Mouse (Mus musculus): ENCODE measurements around the gene Crybg3. TPM values are rescaled to one million over a fixed set of nuclear protein-coding genes. Genes with fewer than 3 reads are reported as not detected.
"Not testable (repeated sequence)": the region's sequence is repeated elsewhere in the genome, so short reads cannot be mapped to it uniquely, and the experiment has no call there.

Crybg3 gene
- total RNA-seq, 2 experiments from 2014 or later, result 28.8 to 36.0 TPM

- DNase-seq (ENCODE audit: low spot score), result not testable (repeated sequence)
Measured at GRCm38 (mm10) chr16:59459259-59459861, 141.4 kb downstream of the Crybg3 start.

GRCm38 (mm10) chr16:59451813-59452212 lies 149.0 kb downstream of the Crybg3 start:
- no peak for DNase-seq (ENCODE audit: low spot score)

DNA sequence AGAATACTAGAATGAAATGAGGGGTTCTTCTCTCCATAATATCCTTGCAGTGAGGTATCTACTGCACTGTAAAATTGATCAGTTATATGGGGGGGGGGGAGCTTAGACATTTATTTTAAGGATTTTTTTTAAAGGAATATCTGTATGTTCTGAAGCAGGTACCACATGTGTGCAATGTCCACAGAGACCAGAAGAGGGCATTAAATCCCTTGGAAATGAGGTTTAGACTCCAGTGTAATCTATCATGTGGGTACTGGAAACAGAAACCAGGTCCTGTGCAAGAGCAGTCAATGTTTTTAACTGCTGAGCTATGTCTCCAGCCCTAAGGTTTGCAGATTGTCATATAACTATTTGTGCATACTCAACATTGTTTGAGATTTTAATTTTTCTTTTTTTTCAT lies 151.7 kb downstream of the Crybg3 start:
- DNase-seq (ENCODE audit: low spot score), result no peak

- no peak for DNase-seq (ENCODE audit: low spot score)
Measured at GRCm38 (mm10) chr16:59448181-59448580, 152.6 kb downstream of the Crybg3 start.

GRCm38 (mm10) chr16:59444880-59445559 lies 155.8 kb downstream of the Crybg3 start:
- DNase-seq (ENCODE audit: low spot score), result no peak

Other genes starting within 250 kb of the Crybg3 start
- not detected for gene Olfr209, start 237.0 kb downstream of the Crybg3 start, total RNA-seq (2021)
- gene Gabrr3, start 193.6 kb downstream of the Crybg3 start, total RNA-seq (2021), result not detected
- 10 to 100 TPM; 10.9 to 12.6 TPM for gene Riox2, start 129.2 kb downstream of the Crybg3 start, total RNA-seq (2021)
- gene Arl6, start 38.4 kb upstream of the Crybg3 start, total RNA-seq (2021), result 1 to 10 TPM; 2.2 to 2.7 TPM